Comparison of ENCODE assay signal across 33 mouse cellular contexts in genomic region chr2:118782303-118782702, GRCm38 (mm10). TPM values are rescaled to one million over a fixed set of nuclear protein-coding genes. Genes with fewer than 3 reads are reported as not detected.
DNase-seq lines count a peak whose midpoint lies in the region; ATAC-seq and TF ChIP-seq lines count a peak whose summit lies in the region.
"Had no signal": no experiment of that assay in that cellular context is flagged by ENCODE, and none has a peak within 500 bp of the region (broad histone marks: within the 10 kb centered on the region; RNA-seq: fewer than 3 reads in every experiment).

No protein-coding gene starts in this region.

- peak; percentile 10 for DNase-seq in liver, adult 2 months (ENCODE audit: extremely low read depth, low read depth, low spot score)
- DNase-seq in liver = no peak
- peak; percentile 33 for DNase-seq in 3T3-L1 (ENCODE audit: low read depth, low spot score)
- DNase-seq in MEL (ENCODE audit: low read depth, low spot score) = no peak
- DNase-seq in thymus, postnatal 36 days = no peak
- DNase-seq in forebrain, embryonic 11.5 days (ENCODE audit: low spot score) = no peak
- DNase-seq in midbrain, embryonic 10.5 days (ENCODE audit: low spot score) = no peak
- DNase-seq: adrenal gland, postnatal 10 days; cerebellum, adult 9-11 months; gastrocnemius, postnatal 25 days; kidney, adult 9 months; kidney, postnatal 10 days; layer of hippocampus, adult 9-11 months; thymus, adult 2 months; thymus, postnatal 4 days had no signal

- no peaks in the 10 kb centered on the region for H3K4me1 ChIP-seq in liver, adult 2 months (ENCODE audit: control insufficient read depth, insufficient read depth, low read length)
- H3K4me1 ChIP-seq in MEL (ENCODE audit: control insufficient read depth in 1 of 2, insufficient read depth in 2 of 2, low read length in 2 of 2) = peaks cover 21 to 56% of the 10 kb centered on the region in 2 experiments
- H3K4me1 ChIP-seq in intestine, postnatal 0 days (replicated peaks; ENCODE audit: control insufficient read depth, insufficient read depth, low read length) = peaks cover 11% of the 10 kb centered on the region; the same call in 1 of the 2 replicates
- H3K4me1 ChIP-seq in forebrain, embryonic 11.5 days (replicated peaks; ENCODE audit: control insufficient read depth, insufficient read depth, low read length) = no peaks in the 10 kb centered on the region; the same call in 1 of the 2 replicates
- H3K4me1 ChIP-seq in midbrain, embryonic 10.5 days = peaks cover 18% of the 10 kb centered on the region

- no peaks in the 10 kb centered on the region for H3K27me3 ChIP-seq in liver, adult 2 months (ENCODE audit: control insufficient read depth, insufficient read depth, low read length)
- no peaks in the 10 kb centered on the region for H3K27me3 ChIP-seq in MEL (ENCODE audit: control insufficient read depth in 1 of 2, insufficient read depth in 2 of 2, low read length in 2 of 2)
- no peaks in the 10 kb centered on the region; the same call in 1 of the 2 replicates for H3K27me3 ChIP-seq in intestine, postnatal 0 days (replicated peaks; ENCODE audit: control insufficient read depth, insufficient read depth, low read length)
- peaks cover 2% of the 10 kb centered on the region; the same call in 1 of the 2 replicates for H3K27me3 ChIP-seq in forebrain, embryonic 11.5 days (ENCODE audit: control insufficient read depth, insufficient read depth, low read length)
- H3K27me3 ChIP-seq in midbrain, embryonic 10.5 days (ENCODE audit: low read depth, poor library complexity, severe bottlenecking) = peaks cover 29% of the 10 kb centered on the region

- H3K27ac ChIP-seq in liver, adult 2 months (replicated peaks; ENCODE audit: insufficient read depth, low read depth, low read length) = no peak overlapping the region
- no peak overlapping the region for H3K27ac ChIP-seq in MEL (ENCODE audit: control insufficient read depth, low read depth, low read length)
- no peak overlapping the region for H3K27ac ChIP-seq in intestine, postnatal 0 days (ENCODE audit: low read depth, low read length)
- no peak overlapping the region for H3K27ac ChIP-seq in forebrain, embryonic 11.5 days (ENCODE audit: low read depth, low read length)
- no peak overlapping the region for H3K27ac ChIP-seq in midbrain, embryonic 10.5 days (replicated peaks)
- H3K27ac ChIP-seq: forebrain, embryonic 13.5 days; heart, embryonic 10.5 days; heart, embryonic 15.5 days; midbrain, embryonic 13.5 days; neural tube, embryonic 13.5 days had no signal

- no peaks in the 10 kb centered on the region for H3K9me3 ChIP-seq in MEL (replicated peaks; ENCODE audit: insufficient read depth, low read length)
- H3K9me3 ChIP-seq in intestine, postnatal 0 days (ENCODE audit: control insufficient read depth) = no peaks in the 10 kb centered on the region
- H3K9me3 ChIP-seq in forebrain, embryonic 11.5 days (ENCODE audit: control insufficient read depth, low read length) = no peaks in the 10 kb centered on the region
- H3K9me3 ChIP-seq in midbrain, embryonic 10.5 days (replicated peaks) = no peaks in the 10 kb centered on the region
- H3K9me3 ChIP-seq: forebrain, embryonic 13.5 days; G1E; heart, embryonic 10.5 days; heart, embryonic 15.5 days; midbrain, embryonic 13.5 days; neural tube, embryonic 13.5 days had no signal

- peak in 1 of 2 experiments; percentile 21; a peak in 1 of 4 replicates for TF ChIP-seq EP300 in MEL (IDR thresholded peaks at IDR 0.05; ENCODE audit: low read depth in 1 of 2, low read length in 2 of 2)

- 51% methylated on average over 4 of the region's 4 CpGs for whole genome bisulfite sequencing in liver, adult 2 months
- 32% methylated on average over 4 of the region's 4 CpGs for WGBS in intestine, postnatal 0 days
- 79% methylated on average over 4 of the region's 4 CpGs for WGBS in forebrain, embryonic 11.5 days
- WGBS in midbrain, embryonic 10.5 days = 72% methylated on average over 4 of the region's 4 CpGs

- TF ChIP-seq POLR2A in liver, adult 2 months (IDR thresholded peaks at IDR 0.05; ENCODE audit: extremely low read depth, insufficient read depth, low read length) = no peak
- no peak for TF ChIP-seq POLR2A in MEL (IDR thresholded peaks at IDR 0.05; ENCODE audit: control insufficient read depth in 1 of 2, insufficient read depth in 1 of 2, low read depth in 1 of 2, low read length in 2 of 2, poor library complexity in 1 of 2)

- no peaks in the 10 kb centered on the region for H3K36me3 ChIP-seq in liver, adult 2 months (ENCODE audit: control insufficient read depth, insufficient read depth, low read length)
- H3K36me3 ChIP-seq in MEL (ENCODE audit: control insufficient read depth in 1 of 2, insufficient read depth in 2 of 2, low read length in 2 of 2) = peaks cover 0 to 32% of the 10 kb centered on the region in 2 experiments; a peak in 2 of 4 replicates
- no peaks in the 10 kb centered on the region for H3K36me3 ChIP-seq in intestine, postnatal 0 days (ENCODE audit: control insufficient read depth, insufficient read depth)
- H3K36me3 ChIP-seq in forebrain, embryonic 11.5 days (ENCODE audit: control insufficient read depth, insufficient read depth, low read length) = no peaks in the 10 kb centered on the region
- H3K36me3 ChIP-seq in midbrain, embryonic 10.5 days = peaks cover 2% of the 10 kb centered on the region; the same call in 1 of the 2 replicates
- H3K36me3 ChIP-seq: G1E; heart, embryonic 10.5 days; heart, embryonic 15.5 days had no signal

- H3K79me2 ChIP-seq in liver, adult 2 months (ENCODE audit: control insufficient read depth, insufficient read depth, low read length) = no peaks in the 10 kb centered on the region
- no peaks in the 10 kb centered on the region; the same call in 1 of the 2 replicates for H3K79me2 ChIP-seq in MEL (ENCODE audit: control insufficient read depth, insufficient read depth, low read length, poor library complexity)

- ATAC-seq in intestine, postnatal 0 days = peak; percentile 51; the same call in 1 of the 2 replicates
- ATAC-seq in forebrain, embryonic 11.5 days (replicated peaks; ENCODE audit: low FRiP score) = no peak
- ATAC-seq: activated CD4-positive, CD25-positive, alpha-beta regulatory T cell, adult 4 months; forebrain, embryonic 13.5 days; hindbrain, embryonic 16.5 days; midbrain, embryonic 13.5 days had no signal

- H3K4me3 ChIP-seq in liver, adult 2 months (ENCODE audit: insufficient read depth, low read depth, low read length) = no peak overlapping the region
- no peak overlapping the region for H3K4me3 ChIP-seq in MEL (ENCODE audit: control insufficient read depth in 1 of 2, insufficient read depth in 1 of 2, low read depth in 2 of 2, low read length in 2 of 2)
- H3K4me3 ChIP-seq in intestine, postnatal 0 days (ENCODE audit: low read depth, low read length) = no peak overlapping the region
- H3K4me3 ChIP-seq in forebrain, embryonic 11.5 days (ENCODE audit: low read depth, low read length) = no peak overlapping the region
- no peak overlapping the region for H3K4me3 ChIP-seq in midbrain, embryonic 10.5 days
- H3K4me3 ChIP-seq: erythroblast, embryonic 14.5 days; forebrain, embryonic 13.5 days; heart, embryonic 10.5 days; heart, embryonic 15.5 days; midbrain, embryonic 13.5 days; neural tube, embryonic 13.5 days had no signal

- H3K4me2 ChIP-seq in intestine, postnatal 0 days (replicated peaks; ENCODE audit: low read depth) = no peak overlapping the region
- H3K4me2 ChIP-seq in forebrain, embryonic 11.5 days (ENCODE audit: low read depth, low read length, severe bottlenecking) = no peak overlapping the region
- H3K4me2 ChIP-seq: forebrain, embryonic 13.5 days; heart, embryonic 15.5 days; liver, embryonic 11.5 days; midbrain, embryonic 13.5 days; neural tube, embryonic 13.5 days had no signal

- no peak overlapping the region for H3K9ac ChIP-seq in liver, adult 2 months (ENCODE audit: low read depth, low read length)
- no peak overlapping the region for H3K9ac ChIP-seq in MEL (ENCODE audit: control insufficient read depth, low read depth, low read length, poor library complexity, severe bottlenecking)
- H3K9ac ChIP-seq in intestine, postnatal 0 days (ENCODE audit: low read depth, low read length) = no peak overlapping the region
- no peak overlapping the region for H3K9ac ChIP-seq in forebrain, embryonic 11.5 days (ENCODE audit: low read length)
- H3K9ac ChIP-seq: forebrain, embryonic 13.5 days; heart, embryonic 15.5 days; midbrain, embryonic 13.5 days; neural tube, embryonic 13.5 days had no signal

- TF ChIP-seq CTCF in liver, adult 2 months (IDR thresholded peaks at IDR 0.05; ENCODE audit: low read depth, low read length) = no peak
- no peak for TF ChIP-seq CTCF in MEL (IDR thresholded peaks at IDR 0.05 in 2 of 3, conservative IDR thresholded peaks at IDR 0.05 in 1 of 3; ENCODE audit: control insufficient read depth in 1 of 3, insufficient read depth in 1 of 3, low read depth in 2 of 3, low read length in 3 of 3, poor library complexity in 1 of 3, severe bottlenecking in 1 of 3)
- no peak for TF ChIP-seq CTCF in intestine, postnatal 0 days (IDR thresholded peaks at IDR 0.05; ENCODE audit: low read depth)

- no peak for TF ChIP-seq RAD21 in MEL (IDR thresholded peaks at IDR 0.05; ENCODE audit: low read depth, low read length)

RNA-seq across cellular contexts. Expression of gene Disp2, which starts 2.8 kb away (rescaled TPM):
- total RNA-seq in liver, adult 2 months (2014; rRNA removed) = 1.0 and 1.3 TPM in 2 replicates
- 1.3 and 1.5 TPM in 2 replicates for polyA plus RNA-seq in liver, adult 2 months (2012; rRNA removed)
- total RNA-seq in MEL (2012; rRNA removed) = 0.15 and 0.29 TPM in 2 replicates
- under 1 TPM in 1 of 2 experiments, not detected in 1; 0.43 TPM for polyA plus RNA-seq in MEL (2012; ENCODE audit: insufficient read depth in 1 of 2, insufficient read length in 2 of 2, low read depth in 1 of 2, low replicate concordance in 2 of 2, missing spikeins in 1 of 2)
- 2.5 and 3.1 TPM in 2 replicates for polyA plus RNA-seq in intestine, postnatal 0 days (2015; fragmentation: Nextera tagmentation; extraction: Ambion mirVana)
- polyA plus RNA-seq in forebrain, embryonic 11.5 days (2014; fragmentation: Nextera tagmentation; extraction: Ambion mirVana) = 5.4 and 5.9 TPM in 2 replicates
- polyA plus RNA-seq in midbrain, embryonic 10.5 days (2016; fragmentation: Nextera tagmentation; extraction: Ambion mirVana) = 3.1 and 7.5 TPM in 2 replicates
- total RNA-seq: gastrocnemius, postnatal 25 days had no signal
- polyA plus RNA-seq: erythroblast, embryonic 14.5 days had no signal

RNA-seq across cellular contexts. Expression of gene Phgr1, which starts 9.7 kb away (rescaled TPM):
- not detected in 2 replicates for total RNA-seq in liver, adult 2 months (2014; rRNA removed)
- polyA plus RNA-seq in liver, adult 2 months (2012; rRNA removed) = 1.0 and 1.6 TPM in 2 replicates
- total RNA-seq in MEL (2012; rRNA removed) = not detected in 2 replicates
- polyA plus RNA-seq in MEL (2012; ENCODE audit: insufficient read depth in 1 of 2, insufficient read length in 2 of 2, low read depth in 1 of 2, low replicate concordance in 2 of 2, missing spikeins in 1 of 2) = not detected
- 66.7 and 88.7 TPM in 2 replicates for polyA plus RNA-seq in intestine, postnatal 0 days (2015; fragmentation: Nextera tagmentation; extraction: Ambion mirVana)
- polyA plus RNA-seq in forebrain, embryonic 11.5 days (2014; fragmentation: Nextera tagmentation; extraction: Ambion mirVana) = not detected in 2 replicates
- polyA plus RNA-seq in midbrain, embryonic 10.5 days (2016; fragmentation: Nextera tagmentation; extraction: Ambion mirVana) = not detected in 2 replicates
- total RNA-seq: adrenal gland, postnatal 10 days; G1E; gastrocnemius, adult 18-20 months; gastrocnemius, postnatal 25 days; heart, postnatal 25 days; left cerebral cortex, postnatal 10 days; megakaryocyte, adult 5-6 weeks had no signal
- polyA plus RNA-seq: activated CD4-positive, CD25-positive, alpha-beta regulatory T cell, adult 4 months; cortical plate, adult 2 months; erythroblast, embryonic 14.5 days; forebrain, embryonic 13.5 days; G1E; heart, embryonic 10.5 days; heart, embryonic 15.5 days; hindbrain, embryonic 11.5 days; hindbrain, embryonic 16.5 days; limb, embryonic 11.5 days; liver, embryonic 11.5 days; midbrain, embryonic 13.5 days; neural tube, embryonic 13.5 days had no signal

RNA-seq across cellular contexts. Expression of gene Ccdc9b, which starts 19.8 kb away (rescaled TPM):
- 1.1 and 1.9 TPM in 2 replicates for total RNA-seq in liver, adult 2 months (2014; rRNA removed)
- 0.68 and 0.94 TPM in 2 replicates for polyA plus RNA-seq in liver, adult 2 months (2012; rRNA removed)
- total RNA-seq in MEL (2012; rRNA removed) = 1.3 and 1.7 TPM in 2 replicates
- 1 to 10 TPM in 1 of 2 experiments, not detected in 1; 2.4 TPM for polyA plus RNA-seq in MEL (2012; ENCODE audit: insufficient read depth in 1 of 2, insufficient read length in 2 of 2, low read depth in 1 of 2, low replicate concordance in 2 of 2, missing spikeins in 1 of 2)
- 0.77 and 1.2 TPM in 2 replicates for polyA plus RNA-seq in intestine, postnatal 0 days (2015; fragmentation: Nextera tagmentation; extraction: Ambion mirVana)
- 0.36 and 0.87 TPM in 2 replicates for polyA plus RNA-seq in forebrain, embryonic 11.5 days (2014; fragmentation: Nextera tagmentation; extraction: Ambion mirVana)
- 0.42 and 1.1 TPM in 2 replicates for polyA plus RNA-seq in midbrain, embryonic 10.5 days (2016; fragmentation: Nextera tagmentation; extraction: Ambion mirVana)
- polyA plus RNA-seq: activated CD4-positive, CD25-positive, alpha-beta regulatory T cell, adult 4 months; erythroblast, embryonic 14.5 days; G1E had no signal

RNA-seq across cellular contexts. Expression of gene Knstrn, which starts 31.5 kb away (rescaled TPM):
- 0.83 and 2.7 TPM in 2 replicates for total RNA-seq in liver, adult 2 months (2014; rRNA removed)
- 0.11 and 0.22 TPM in 2 replicates for polyA plus RNA-seq in liver, adult 2 months (2012; rRNA removed)
- total RNA-seq in MEL (2012; rRNA removed) = 80.6 and 83.6 TPM in 2 replicates
- 100 to 1,000 TPM; 132 to 138 TPM for polyA plus RNA-seq in MEL (2012; ENCODE audit: insufficient read depth in 1 of 2, insufficient read length in 2 of 2, low read depth in 1 of 2, low replicate concordance in 2 of 2, missing spikeins in 1 of 2)
- 21.9 and 26.4 TPM in 2 replicates for polyA plus RNA-seq in intestine, postnatal 0 days (2015; fragmentation: Nextera tagmentation; extraction: Ambion mirVana)
- polyA plus RNA-seq in forebrain, embryonic 11.5 days (2014; fragmentation: Nextera tagmentation; extraction: Ambion mirVana) = 196 and 202 TPM in 2 replicates
- polyA plus RNA-seq in midbrain, embryonic 10.5 days (2016; fragmentation: Nextera tagmentation; extraction: Ambion mirVana) = 181 and 184 TPM in 2 replicates

RNA-seq across cellular contexts. Expression of gene Inafm2, which starts 36.7 kb away (rescaled TPM):
- 4.4 and 5.4 TPM in 2 replicates for total RNA-seq in liver, adult 2 months (2014; rRNA removed)
- 4.7 TPM in 2 replicates for polyA plus RNA-seq in liver, adult 2 months (2012; rRNA removed)
- total RNA-seq in MEL (2012; rRNA removed) = 6.7 and 8.6 TPM in 2 replicates
- polyA plus RNA-seq in MEL (2012; ENCODE audit: insufficient read depth in 1 of 2, insufficient read length in 2 of 2, low read depth in 1 of 2, low replicate concordance in 2 of 2, missing spikeins in 1 of 2) = 10 to 100 TPM in 1 of 2 experiments, not detected in 1; 14.5 TPM
- 24.7 and 26.2 TPM in 2 replicates for polyA plus RNA-seq in intestine, postnatal 0 days (2015; fragmentation: Nextera tagmentation; extraction: Ambion mirVana)
- polyA plus RNA-seq in forebrain, embryonic 11.5 days (2014; fragmentation: Nextera tagmentation; extraction: Ambion mirVana) = 28.6 and 30.4 TPM in 2 replicates
- polyA plus RNA-seq in midbrain, embryonic 10.5 days (2016; fragmentation: Nextera tagmentation; extraction: Ambion mirVana) = 24.2 and 24.6 TPM in 2 replicates

Comparison
In these comparisons a context has a peak if more than half of its experiments do, and no peak if none do; other contexts are left out.
1. DNase-seq: peak in liver, adult 2 months (single experiment) and 3T3-L1 (single experiment); none in liver (single experiment), MEL (single experiment), thymus, postnatal 36 days (0 of 2), forebrain, embryonic 11.5 days (single experiment) and midbrain, embryonic 10.5 days (single experiment).
2. RNA of gene Phgr1, which starts 9.7 kb away (polyA plus RNA-seq): 66.7 to 88.7 TPM in intestine, postnatal 0 days; 1.0 to 1.6 TPM in liver, adult 2 months, not detected in MEL, not detected in forebrain, embryonic 11.5 days and not detected in midbrain, embryonic 10.5 days; every median in the first group is over 10 times any median in the second.